Comparison of ENCODE assay signal across 9 mouse cellular contexts in genomic region chr8:125531640-125532039, GRCm38 (mm10). TPM values are rescaled to one million over a fixed set of nuclear protein-coding genes. Genes with fewer than 3 reads are reported as not detected.
DNase-seq lines count a peak whose midpoint lies in the region; ATAC-seq and TF ChIP-seq lines count a peak whose summit lies in the region.
"Had no signal": no experiment of that assay in that cellular context is flagged by ENCODE, and none has a peak within 500 bp of the region (broad histone marks: within the 10 kb centered on the region; RNA-seq: fewer than 3 reads in every experiment).

No protein-coding gene starts in this region.

- intact Hi-C loops in heart, postnatal 14 days (cut with DNase I), result no loop called here

- H3K27ac ChIP-seq in heart, embryonic 14.5 days (replicated peaks in 1 of 2; ENCODE audit: control insufficient read depth in 1 of 2, insufficient read depth in 1 of 2, low read depth in 2 of 2, low read length in 2 of 2), result peak overlapping the region; percentile 52 to 71
- peak overlapping the region; percentile 58; the same call in 1 of the 2 replicates for H3K27ac ChIP-seq in bone marrow, adult 2 months (ENCODE audit: control insufficient read depth, insufficient read depth, low read depth, low read length, poor library complexity)

- TF ChIP-seq POLR2A in bone marrow, adult 2 months (IDR thresholded peaks at IDR 0.05; ENCODE audit: borderline replicate concordance, control insufficient read depth, low read depth, low read length), result no peak

- peaks cover 9% of the 10 kb centered on the region for H3K36me3 ChIP-seq in heart, embryonic 14.5 days (ENCODE audit: control insufficient read depth, insufficient read depth, low read length)

- ATAC-seq in heart, embryonic 14.5 days (ENCODE audit: insufficient number of reproducible peaks, insufficient read depth, low FRiP score, low read depth), result no peak
- peak; percentile 91 for ATAC-seq in megakaryocyte progenitor cell, adult 5-6 weeks (replicated peaks; ENCODE audit: poor library complexity)

- TF ChIP-seq CTCF in bone marrow, adult 2 months (IDR thresholded peaks at IDR 0.05; ENCODE audit: control insufficient read depth, insufficient read depth, low read length), result no peak

- 48% methylated on average over 1 of the region's 1 CpGs for WGBS in heart, embryonic 14.5 days
- 5% methylated on average over 1 of the region's 1 CpGs for WGBS in bone marrow, adult 2 months

- no peaks in the 10 kb centered on the region for H3K9me3 ChIP-seq in heart, embryonic 14.5 days (ENCODE audit: control insufficient read depth, low read length)

- peak overlapping the region; percentile 36; the same call in 1 of the 2 replicates for H3K9ac ChIP-seq in heart, embryonic 14.5 days (ENCODE audit: low read length)

- peaks cover 70 to 95% of the 10 kb centered on the region in 2 experiments for H3K4me1 ChIP-seq in heart, embryonic 14.5 days (ENCODE audit: control insufficient read depth in 2 of 2, insufficient read depth in 2 of 2, low read length in 2 of 2)
- peaks cover 15% of the 10 kb centered on the region for H3K4me1 ChIP-seq in bone marrow, adult 2 months (ENCODE audit: control insufficient read depth, insufficient read depth, low read length)

- no peak overlapping the region for H3K4me2 ChIP-seq in heart, embryonic 14.5 days (ENCODE audit: low read length)

- no peak for DNase-seq in heart, postnatal 14 days
- peak; percentile 27 for DNase-seq in 3T3-L1 (ENCODE audit: low read depth, low spot score)
- no peak for DNase-seq in urinary bladder, adult 2 months (ENCODE audit: low spot score)
- DNase-seq in cerebellum, postnatal 4 days (ENCODE audit: low spot score in 2 of 2), result no peak
- no peak for DNase-seq in right cerebral cortex, adult 18-20 months
- DNase-seq: cerebellum, postnatal 25 days had no signal

- H3K4me3 ChIP-seq in heart, embryonic 14.5 days (ENCODE audit: control insufficient read depth in 1 of 2, insufficient read depth in 1 of 2, low read depth in 1 of 2, low read length in 2 of 2), result no peak overlapping the region
- H3K4me3 ChIP-seq in bone marrow, adult 2 months (replicated peaks; ENCODE audit: control insufficient read depth, low read depth, low read length), result no peak overlapping the region

- no peaks in the 10 kb centered on the region for H3K27me3 ChIP-seq in heart, embryonic 14.5 days (ENCODE audit: control insufficient read depth, insufficient read depth, low read length)

RNA-seq across cellular contexts. Expression of gene Sipa1l2, which starts 38.0 kb away (rescaled TPM):
- polyA plus RNA-seq in heart, embryonic 14.5 days (2014; fragmentation: Nextera tagmentation; extraction: Ambion mirVana), result 17.8 and 18.0 TPM in 2 replicates
- total RNA-seq in heart, postnatal 14 days (2021), result 10 to 100 TPM; 46.6 to 48.3 TPM
- 2.4 and 6.7 TPM in 2 replicates for polyA plus RNA-seq in bone marrow, adult 2 months (2011; ENCODE audit: insufficient read depth, insufficient read length, low replicate concordance, missing spikeins)
- total RNA-seq in megakaryocyte progenitor cell, adult 5-6 weeks (2015), result 0.84 and 1.5 TPM in 2 replicates
- 2.0 and 2.3 TPM in 2 replicates for total RNA-seq in megakaryocyte progenitor cell, adult 5-6 weeks (2017)
- polyA plus RNA-seq in urinary bladder, adult 2 months (2012; rRNA removed), result 16.7 and 20.2 TPM in 2 replicates
